In the genomic region with DNA sequence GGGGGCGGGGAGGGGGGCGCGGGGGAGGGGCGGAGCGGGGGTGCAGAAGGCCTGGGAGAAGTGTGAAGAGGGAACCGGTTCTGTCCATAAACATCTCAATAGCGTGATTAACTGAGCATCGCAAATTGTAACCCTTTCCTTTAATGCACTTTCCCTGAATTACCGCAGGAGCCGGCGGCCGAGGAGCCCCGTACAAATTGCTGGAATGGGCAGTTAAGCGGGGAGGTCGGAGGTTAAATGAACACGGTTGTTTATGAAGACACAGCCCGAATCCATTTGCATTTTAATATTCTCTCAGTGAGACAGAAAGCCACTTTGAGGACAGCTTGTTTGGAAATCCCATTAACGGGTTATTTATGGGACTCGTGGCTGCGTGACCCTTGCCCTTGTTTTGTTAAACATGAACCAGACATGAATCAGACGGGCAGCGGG, we compare ENCODE assay signal across 8 mouse cellular contexts.
DNase-seq lines count a peak whose midpoint lies in the region; ATAC-seq and TF ChIP-seq lines count a peak whose summit lies in the region.

No protein-coding gene starts in this region.

- TF ChIP-seq EP300 in liver, postnatal 0 days (IDR thresholded peaks at IDR 0.05; ENCODE audit: low read depth) = no peak

- 2% methylated on average over 21 of the region's 22 CpGs for WGBS in intestine, embryonic 16.5 days
- 1% methylated on average over 20 of the region's 22 CpGs for WGBS in liver, postnatal 0 days (ENCODE audit: insufficient replicate concordance)

- no peak for TF ChIP-seq CTCF in liver, postnatal 0 days (IDR thresholded peaks at IDR 0.05; ENCODE audit: low read depth)

- no peaks in the 10 kb centered on the region for H3K9me3 ChIP-seq in intestine, embryonic 16.5 days (ENCODE audit: control insufficient read depth, low read length)
- no peaks in the 10 kb centered on the region for H3K9me3 ChIP-seq in liver, postnatal 0 days (ENCODE audit: low read length)

- H3K4me3 ChIP-seq in intestine, embryonic 16.5 days (ENCODE audit: low read length) = no peak overlapping the region; the same call in 1 of the 2 replicates
- peak overlapping the region; percentile 19 for H3K4me3 ChIP-seq in liver, postnatal 0 days (ENCODE audit: low read depth, low read length)

- DNase-seq in urinary bladder, postnatal 36 days (ENCODE audit: low spot score in 2 of 2) = peak; percentile 42 to 47
- DNase-seq in urinary bladder, postnatal 25 days (ENCODE audit: low spot score) = no peak
- DNase-seq in liver, postnatal 0 days = peak; percentile 33
- no peak for DNase-seq in left cerebral cortex, adult 9 months (ENCODE audit: low spot score in 2 of 2)
- DNase-seq in thymus, postnatal 0 days (ENCODE audit: low spot score) = no peak
- no peak for DNase-seq in cerebellum, adult 11-12 months

- H3K4me2 ChIP-seq in intestine, embryonic 16.5 days (ENCODE audit: low read depth, low read length) = peak overlapping the region; percentile 39
- peak overlapping the region; percentile 62 for H3K4me2 ChIP-seq in liver, postnatal 0 days (ENCODE audit: low read depth, low read length)

- H3K36me3 ChIP-seq in intestine, embryonic 16.5 days (ENCODE audit: control insufficient read depth, insufficient read depth, low read length) = no peaks in the 10 kb centered on the region
- H3K36me3 ChIP-seq in liver, postnatal 0 days (replicated peaks; ENCODE audit: insufficient read depth, low read length) = no peaks in the 10 kb centered on the region

- H3K27ac ChIP-seq in intestine, embryonic 16.5 days (ENCODE audit: low read length) = no peak overlapping the region
- no peak overlapping the region for H3K27ac ChIP-seq in liver, postnatal 0 days (ENCODE audit: low read depth)

- no peak overlapping the region for H3K9ac ChIP-seq in intestine, embryonic 16.5 days (ENCODE audit: low read depth, low read length)
- H3K9ac ChIP-seq in liver, postnatal 0 days (replicated peaks) = no peak overlapping the region

- H3K4me1 ChIP-seq in intestine, embryonic 16.5 days (ENCODE audit: control insufficient read depth, insufficient read depth, low read length) = peaks cover 7% of the 10 kb centered on the region; the same call in 1 of the 2 replicates
- H3K4me1 ChIP-seq in liver, postnatal 0 days (ENCODE audit: insufficient read depth) = 0 out of 2 replicates have a peak, but pooled peaks cover 2% of the 10 kb centered on the region

- peaks cover 18% of the 10 kb centered on the region for H3K27me3 ChIP-seq in intestine, embryonic 16.5 days (replicated peaks; ENCODE audit: control insufficient read depth, insufficient read depth, low read length)
- H3K27me3 ChIP-seq in liver, postnatal 0 days (ENCODE audit: insufficient read depth, low read length) = peaks cover 13% of the 10 kb centered on the region

- ATAC-seq in intestine, embryonic 16.5 days = no peak
- peak; percentile 49; the same call in 1 of the 2 replicates for ATAC-seq in liver, postnatal 0 days
- no peak for ATAC-seq in cerebellum, adult (ENCODE audit: insufficient number of reproducible peaks, low FRiP score, low TSS enrichment)

Comparison
In these comparisons a context has a peak if more than half of its experiments do, and no peak if none do; other contexts are left out.
1. DNase-seq: peak in urinary bladder, postnatal 36 days (2 of 2) and liver, postnatal 0 days (single experiment); none in urinary bladder, postnatal 25 days (single experiment), left cerebral cortex, adult 9 months (0 of 2), thymus, postnatal 0 days (single experiment) and cerebellum, adult 11-12 months (single experiment).